In the genomic region with DNA sequence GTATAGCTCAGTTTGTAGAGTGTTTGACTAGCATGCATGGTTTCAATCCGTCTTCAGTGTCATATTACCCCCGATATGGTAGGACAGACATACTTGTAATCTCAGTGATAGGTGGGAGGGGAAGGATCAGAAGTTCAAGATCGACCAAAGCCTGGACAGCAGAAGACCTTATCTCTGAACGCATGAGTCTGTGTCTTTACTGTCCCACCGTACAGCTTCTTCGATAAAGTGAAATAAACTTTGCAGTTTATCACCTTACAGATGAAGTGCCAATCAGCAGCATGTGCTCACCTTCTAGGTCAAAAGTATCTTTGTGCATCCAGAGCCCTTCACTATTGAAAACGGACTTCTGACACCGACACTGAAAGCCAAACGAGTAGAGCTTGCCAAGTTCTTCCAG, we compare ENCODE assay signal across 18 mouse cellular contexts. TPM values are rescaled to one million over a fixed set of nuclear protein-coding genes. Genes with fewer than 3 reads are reported as not detected.
"Had no signal": no experiment of that assay in that cellular context is flagged by ENCODE, and none has a peak within 500 bp of the region (broad histone marks: within the 10 kb centered on the region; RNA-seq: fewer than 3 reads in every experiment).

No protein-coding gene starts in this region.

- ATAC-seq: inflammation-experienced regulatory T-cells, adult 6 months; midbrain, embryonic 13.5 days had no signal

- DNase-seq: kidney, adult 18-20 months; kidney, postnatal 10 days; kidney, postnatal 4 days; lung, embryonic 14.5 days; lung, postnatal 10 days; lung, postnatal 4 days; thymus, adult 18-20 months; thymus, postnatal 14 days had no signal

- H3K4me1 ChIP-seq: limb, embryonic 15.5 days; neural tube, embryonic 15.5 days had no signal

- H3K9me3 ChIP-seq: limb, embryonic 15.5 days; midbrain, embryonic 13.5 days; neural tube, embryonic 15.5 days had no signal

- H3K4me2 ChIP-seq: limb, embryonic 15.5 days; lung, embryonic 14.5 days; midbrain, embryonic 13.5 days; neural tube, embryonic 15.5 days had no signal

- H3K4me3 ChIP-seq: layer of hippocampus, adult 2 months; left cerebral cortex, adult 2 months; limb, embryonic 15.5 days; midbrain, embryonic 13.5 days; myocyte; neural tube, embryonic 15.5 days had no signal

- H3K27ac ChIP-seq: layer of hippocampus, adult 2 months; left cerebral cortex, adult 2 months; limb, embryonic 15.5 days; midbrain, embryonic 13.5 days; neural tube, embryonic 15.5 days had no signal

- H3K9ac ChIP-seq: limb, embryonic 15.5 days; lung, embryonic 14.5 days; midbrain, embryonic 13.5 days; neural tube, embryonic 15.5 days had no signal

- H3K27me3 ChIP-seq: limb, embryonic 15.5 days; midbrain, embryonic 13.5 days; neural tube, embryonic 15.5 days had no signal

RNA-seq across cellular contexts. Expression of gene Gucy2g, which starts 54.0 kb away (rescaled TPM):
- polyA plus RNA-seq: limb, embryonic 11.5 days; lung, embryonic 14.5 days; neural tube, embryonic 11.5 days; stomach, embryonic 14.5 days had no signal
